Mouse (Mus musculus) midbrain, postnatal 0 days (tissue): ENCODE results near the gene Gm128. TPM values are rescaled to one million over a fixed set of nuclear protein-coding genes. Genes with fewer than 3 reads are reported as not detected.

Experiments
- ATAC-seq: fragments of 200-750 bp; cut with Nextera tagmentation; 2 replicates; pipeline ENCODE4 v1.8.0; 2017; ENCODE audit warnings: moderate number of reproducible peaks, mild to moderate bottlenecking, moderate TSS enrichment, moderate library complexity; ENCODE audit not compliant: low FRiP score
- DNase-seq: peaks from one replicate; pipeline ENCODE4 v3.0.0-alpha.2; 2015; ENCODE audit warnings: low spot score
- H3K27ac ChIP-seq: fragments of 300-500 bp; sonication (generic); 2 replicates; pipeline ENCODE4 v1.5.1; 2014; ENCODE audit warnings: low read depth, mild to moderate bottlenecking, low read length, mixed read lengths
- H3K27me3 ChIP-seq: fragments of 300-500 bp; sonication (generic); 2 replicates; pipeline ENCODE4 v1.6.1; 2014; ENCODE audit warnings: low read length, control low read depth, mixed read lengths; ENCODE audit not compliant: insufficient read depth
- H3K36me3 ChIP-seq: fragments of 300-500 bp; sonication (generic); 2 replicates; pipeline ENCODE4 v1.6.1; 2014; ENCODE audit warnings: low read length, control low read depth, mixed read lengths; ENCODE audit not compliant: insufficient read depth
- H3K4me1 ChIP-seq: fragments of 300-500 bp; sonication (generic); 2 replicates; pipeline ENCODE4 v1.6.1; 2014; ENCODE audit warnings: mild to moderate bottlenecking, control low read depth, antibody characterized with exemption, low read length, mixed read lengths; ENCODE audit not compliant: insufficient read depth
- H3K4me2 ChIP-seq: fragments of 300-500 bp; sonication (generic); 2 replicates; pipeline ENCODE4 v1.6.1; 2014; ENCODE audit warnings: low read depth, mild to moderate bottlenecking, low read length, mixed read lengths; ENCODE audit not compliant: poor library complexity, severe bottlenecking
- H3K4me3 ChIP-seq: fragments of 300-500 bp; sonication (generic); 2 replicates; pipeline ENCODE4 v1.5.1; 2014; ENCODE audit warnings: low read depth, mild to moderate bottlenecking, low read length, moderate library complexity
- H3K9ac ChIP-seq: fragments of 300-500 bp; sonication (generic); replicated peaks from 2 replicates; pipeline ENCODE4 v1.6.1; 2014; ENCODE audit warnings: mild to moderate bottlenecking, low read length, moderate library complexity, mixed read lengths; ENCODE audit not compliant: poor library complexity, severe bottlenecking
- H3K9me3 ChIP-seq: fragments of 300-500 bp; sonication (generic); 2 replicates; pipeline ENCODE4 v1.6.1; 2016; ENCODE audit warnings: low read length, control low read depth
- CTCF ChIP-seq: IDR thresholded peaks from 2 replicates; pipeline ENCODE4 v1.5.1; 2016; ENCODE audit warnings: antibody characterized with exemption, mild to moderate bottlenecking
- WGBS: fragments of 180-500 bp; shearing (Covaris S2); extraction: QIAGEN DNeasy Blood & Tissue Kit; methylation state at CpG from one replicate; pipeline ENCODE4 v1.1.7; 2014; 5-methylcytosine and 5-hydroxymethylcytosine counted together
- polyA plus RNA-seq: library from polyadenylated mRNA; unstranded; fragments of >200 nt; fragmentation: Nextera tagmentation; extraction: Ambion mirVana; gene quantifications from 2 replicates; pipeline ENCODE4 v1.2.1, GENCODE M21; 2015
- total RNA-seq: library from RNA; depleted of rRNA; stranded (reverse); fragments of >200 nt; gene quantifications from 2 replicates; pipeline ENCODE4 v1.2.3, GENCODE M21; 2014

Gm128 gene
- total and polyA plus RNA-seq, 2 experiments from 2014 or later, result 0.19 to 0.49 TPM

DNA sequence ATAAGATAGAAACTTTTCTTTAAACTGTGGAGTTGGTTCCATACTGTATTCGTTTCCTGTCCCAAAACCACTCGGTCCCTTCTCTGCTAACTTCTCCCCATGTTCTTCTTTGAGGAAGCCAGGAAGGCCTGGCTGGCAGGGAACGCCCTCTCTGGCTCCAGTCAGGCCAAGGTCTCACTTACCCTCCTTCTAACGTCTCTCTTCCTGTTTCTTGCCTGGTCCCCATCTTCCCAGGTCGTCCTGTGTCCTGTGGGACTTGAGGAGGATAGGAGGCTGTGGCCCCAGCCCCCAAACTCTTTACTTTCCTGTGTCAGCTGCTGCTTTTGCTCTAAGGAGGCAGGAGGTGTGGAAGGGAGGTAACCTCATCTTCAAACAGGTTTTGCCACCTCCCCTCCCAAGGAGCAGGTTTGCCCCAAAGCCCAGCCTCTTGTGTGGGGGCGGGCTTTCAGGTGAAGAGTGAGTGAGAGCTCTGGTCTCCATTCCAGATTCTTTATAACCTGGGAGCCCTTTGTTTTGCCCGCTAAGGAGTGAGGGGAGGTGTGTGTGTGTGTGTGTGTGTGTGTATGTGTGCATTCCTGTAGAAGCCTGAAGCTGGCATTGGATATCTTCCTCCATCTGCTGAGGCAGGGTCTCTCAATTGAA is 9.5 kb upstream of the Gm128 start, which contains the start of gene Bnipl:
Gene Bnipl (minus strand): TSS at position 411 of the 642 bp plus-strand sequence.
- no peak within 1 kb of the TSS for H3K9ac ChIP-seq
- no peak for TF ChIP-seq CTCF
- H3K27ac ChIP-seq, result no peak within 1 kb of the TSS
- no peaks in the 10 kb centered on the region for H3K4me1 ChIP-seq
- no peaks in the 10 kb centered on the region for H3K9me3 ChIP-seq
- DNase-seq, result no peak
- H3K27me3 ChIP-seq, result no peaks in the 10 kb centered on the region
- no peak within 1 kb of the TSS for H3K4me3 ChIP-seq
- H3K36me3 ChIP-seq, result peaks cover 26% of the 10 kb centered on the region
- H3K4me2 ChIP-seq, result no peak within 1 kb of the TSS
- WGBS, result 57% methylated on average over 7 of the region's 7 CpGs
- no peak for ATAC-seq

GRCm38 (mm10) chr3:95250361-95250760 is 9.0 kb upstream of the Gm128 start:
- Histone ChIP-seq H3K4me1 (no peaks in the 10 kb centered on the region), H3K36me3 (peaks cover 22% of the 10 kb centered on the region), H3K4me3 (no peak overlapping the region), H3K4me2 (no peak overlapping the region), H3K27ac (no peak overlapping the region), H3K9ac (no peak overlapping the region), H3K27me3 (no peaks in the 10 kb centered on the region), H3K9me3 (no peaks in the 10 kb centered on the region)
- ATAC-seq, result no peak
- DNase-seq, result no peak
- WGBS, result 82% methylated on average over 5 of the region's 5 CpGs
- TF ChIP-seq CTCF, result no peak

DNA sequence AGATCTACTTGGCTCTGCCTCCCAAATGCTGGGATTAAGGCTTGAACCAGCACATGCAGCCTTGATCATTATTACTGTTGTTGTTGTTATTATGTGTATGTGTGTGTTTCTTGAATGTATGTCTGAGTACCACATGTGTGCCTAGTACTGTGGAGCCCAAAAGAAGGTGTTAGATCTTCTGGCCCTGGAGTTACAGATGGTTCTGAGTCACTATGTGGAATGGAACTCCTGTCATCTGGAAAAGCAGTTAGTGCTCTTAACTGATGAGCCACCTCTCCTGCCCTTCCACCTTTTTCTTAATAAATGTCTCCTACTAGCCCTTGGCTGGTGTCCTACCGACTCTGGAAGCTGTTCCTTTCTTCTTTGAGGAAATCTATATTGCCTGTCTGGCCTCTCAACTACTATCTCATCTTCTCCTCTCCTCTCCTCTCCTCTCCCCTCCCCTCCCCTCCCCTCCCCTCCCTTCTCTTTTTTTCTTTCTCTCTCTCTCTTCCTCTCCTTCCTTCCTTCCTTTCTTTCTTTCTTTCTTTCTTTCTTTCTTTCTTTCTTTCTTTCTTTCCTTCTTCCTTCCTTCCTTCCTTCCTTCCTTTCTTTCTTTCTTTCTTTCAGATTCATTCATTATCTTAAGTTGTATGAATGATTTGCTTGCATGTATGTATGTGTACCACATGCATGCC is 6.4 kb upstream of the Gm128 start:
- TF ChIP-seq CTCF, result no peak
- no peak overlapping the region for H3K4me2 ChIP-seq
- WGBS, result 74% methylated on average over 1 of the region's 1 CpGs
- no peak overlapping the region for H3K27ac ChIP-seq
- H3K4me3 ChIP-seq, result no peak overlapping the region
- H3K36me3 ChIP-seq, result peaks cover 6% of the 10 kb centered on the region; the same call in 1 of the 2 replicates
- no peak overlapping the region for H3K9ac ChIP-seq
- H3K27me3 ChIP-seq, result no peaks in the 10 kb centered on the region
- H3K9me3 ChIP-seq, result no peaks in the 10 kb centered on the region
- DNase-seq (no peak), ATAC-seq (no peak)
- no peaks in the 10 kb centered on the region for H3K4me1 ChIP-seq

DNA sequence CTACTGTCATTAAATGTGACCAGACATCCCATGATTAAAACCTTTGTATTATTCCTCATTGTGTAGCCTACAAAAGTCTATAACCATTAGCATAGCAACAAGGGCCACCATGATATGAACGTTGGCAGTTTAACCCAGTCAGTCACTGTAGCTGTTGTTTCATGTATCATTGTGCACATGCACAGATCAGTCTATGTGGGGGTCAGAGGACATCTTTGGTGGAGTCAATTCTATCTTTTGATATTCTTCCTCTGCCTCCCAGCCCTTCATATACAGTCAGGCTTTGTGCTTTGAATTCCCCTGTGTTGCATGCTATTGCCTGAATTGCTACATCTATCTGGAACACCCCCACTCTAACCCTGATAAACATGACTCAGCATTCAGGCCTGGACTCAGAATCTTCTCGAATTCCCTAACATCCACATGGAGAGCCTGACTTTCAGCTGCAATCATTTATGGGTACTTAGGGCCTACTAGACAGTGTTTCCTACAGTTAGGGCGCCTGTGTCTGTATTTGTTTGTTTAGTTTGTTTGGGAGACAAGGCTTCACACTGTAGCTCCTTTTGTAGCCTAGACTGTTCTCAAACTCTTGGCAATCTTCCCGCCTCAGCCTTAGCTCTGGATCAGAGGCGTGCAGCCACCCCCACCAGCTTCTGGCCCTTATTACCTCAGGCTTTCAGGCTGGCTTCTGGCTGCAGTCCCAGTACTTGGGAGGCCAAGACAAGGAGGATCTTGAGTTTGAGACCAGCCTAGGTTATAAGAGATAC is 5.2 kb upstream of the Gm128 start:
- H3K27me3 ChIP-seq, result no peaks in the 10 kb centered on the region
- no peak for TF ChIP-seq CTCF
- WGBS, result 76% methylated on average over 5 of the region's 5 CpGs
- no peak overlapping the region for H3K9ac ChIP-seq
- H3K9me3 ChIP-seq, result no peaks in the 10 kb centered on the region
- H3K4me2 ChIP-seq, result no peak overlapping the region
- H3K36me3 ChIP-seq, result peaks cover 4% of the 10 kb centered on the region; the same call in 1 of the 2 replicates
- H3K4me3 ChIP-seq, result no peak overlapping the region
- ATAC-seq (peak; percentile 44; the same call in 1 of the 2 replicates), DNase-seq (peak; percentile 69)
- H3K27ac ChIP-seq, result no peak overlapping the region
- H3K4me1 ChIP-seq, result no peaks in the 10 kb centered on the region

DNA sequence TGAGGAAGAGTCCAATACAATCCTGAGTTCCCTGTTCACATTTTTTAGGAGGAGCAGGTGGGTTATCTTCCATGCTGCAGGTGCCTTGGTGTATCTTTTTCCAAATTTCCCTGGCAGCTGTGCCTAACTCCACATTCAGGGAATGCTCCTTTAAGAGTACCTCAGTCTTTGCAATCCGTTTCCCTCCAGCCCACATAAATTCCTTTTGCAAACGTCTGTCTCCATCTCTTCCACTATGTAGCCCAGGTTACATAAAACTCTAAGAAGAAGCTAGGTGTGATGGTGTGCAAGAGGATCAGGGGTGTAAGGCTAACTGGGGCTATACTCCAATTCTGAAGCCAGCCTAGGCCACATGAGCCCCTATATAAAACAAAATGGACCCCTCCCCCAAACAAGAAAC is 1.7 kb upstream of the Gm128 start:
- DNase-seq, result no peak
- H3K27ac ChIP-seq, result no peak overlapping the region
- no peak overlapping the region for H3K4me2 ChIP-seq
- ATAC-seq, result no peak
- H3K9ac ChIP-seq, result no peak overlapping the region
- TF ChIP-seq CTCF, result no peak
- H3K4me3 ChIP-seq, result no peak overlapping the region
- H3K9me3 ChIP-seq, result no peaks in the 10 kb centered on the region
- 84% methylated on average over 2 of the region's 2 CpGs for WGBS
- peaks cover 4% of the 10 kb centered on the region; the same call in 1 of the 2 replicates for H3K36me3 ChIP-seq
- no peaks in the 10 kb centered on the region for H3K27me3 ChIP-seq
- H3K4me1 ChIP-seq, result no peaks in the 10 kb centered on the region
